Mouse (Mus musculus) ovary, postnatal 10 days (tissue): ENCODE results near the gene Scgb2b21.
"Not testable (repeated sequence)": the region's sequence is repeated elsewhere in the genome, so short reads cannot be mapped to it uniquely, and the experiment has no call there.

Source experiments
- DNase-seq: peaks from one replicate; pipeline ENCODE4 v3.0.0; 2022; ENCODE audit warnings: low spot score

Scgb2b21 gene

GRCm38 (mm10) chr7:33520358-33520757, at the start of gene Scgb2b21:
Gene Scgb2b21 (minus strand): TSS chr7:33520458.
- DNase-seq: no peak

DNA sequence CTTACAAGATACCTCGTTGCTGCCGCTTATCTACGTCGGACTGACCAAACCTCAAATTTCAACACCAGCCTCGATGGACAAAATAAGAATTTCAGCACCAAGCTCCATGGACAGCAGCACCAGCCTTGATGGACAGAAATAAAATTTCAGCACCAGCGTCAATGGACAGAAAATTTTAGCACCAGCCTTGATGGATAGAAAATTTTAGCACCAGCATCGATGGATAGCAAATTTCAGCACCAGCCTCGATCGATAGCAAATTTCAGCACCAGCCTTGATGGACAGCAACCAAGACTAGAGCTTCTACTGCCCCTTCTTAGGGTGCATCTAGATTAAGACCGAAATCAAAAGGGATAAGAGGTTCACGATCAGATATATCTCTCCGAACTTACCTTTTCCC, 23.2 kb upstream of the Scgb2b21 start:
- DNase-seq: not testable (repeated sequence)
